Mouse (Mus musculus) frontal cortex, postnatal 10 days (tissue): ENCODE data around the gene Olfr393.

Experiments
- DNase-seq, 2 experiments: peaks; one replicate each; pipeline ENCODE4 v3.0.0; 2022; ENCODE audit warnings: low spot score in 2 of 2, mixed read lengths in 1 of 2

The Olfr393 gene

DNA sequence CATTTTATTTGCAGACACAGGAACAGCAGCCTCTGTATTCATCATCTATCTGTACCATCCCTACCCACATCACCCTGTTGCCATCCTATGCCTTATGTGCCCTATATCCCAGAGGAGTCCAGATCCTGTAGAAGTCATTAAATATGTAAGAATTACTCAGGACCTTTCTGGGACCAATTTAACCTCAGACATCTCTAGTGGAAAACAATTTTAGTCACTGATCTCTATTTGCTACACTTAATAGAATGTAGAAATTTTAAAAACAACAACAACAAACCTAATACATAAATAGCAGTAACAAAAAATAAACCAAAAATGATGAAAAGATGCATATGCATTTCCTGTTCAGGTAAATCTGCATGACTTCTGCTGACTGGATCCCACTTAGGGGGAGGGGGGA lies at the start of gene Olfr393:
Gene Olfr393, minus strand, starts transcription at position 101 of the 400 bp plus-strand sequence.
- no peak for DNase-seq

DNA sequence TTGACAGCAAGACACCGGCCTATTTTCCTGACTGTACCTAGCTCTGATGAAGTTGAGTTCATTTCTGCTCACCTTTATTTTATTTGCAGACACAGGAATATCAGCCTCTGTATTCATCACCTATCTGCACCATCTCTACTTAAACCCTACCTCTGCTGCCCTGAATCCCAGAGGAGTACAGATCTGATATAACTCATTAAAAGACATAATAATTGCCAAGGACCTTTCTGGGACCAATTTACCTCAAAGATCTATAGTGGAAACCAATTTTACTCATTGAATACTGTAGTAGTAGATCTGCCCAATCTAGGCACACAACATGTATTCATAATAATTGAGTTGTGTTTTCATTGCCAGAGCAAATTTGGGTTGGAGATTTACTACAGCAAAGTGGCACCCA lies 39.4 kb upstream of the Olfr393 start, which contains the start of gene Olfr394:
Gene Olfr394, minus strand, starts transcription at position 101 of the 400 bp plus-strand sequence.
- no peak for DNase-seq

DNA sequence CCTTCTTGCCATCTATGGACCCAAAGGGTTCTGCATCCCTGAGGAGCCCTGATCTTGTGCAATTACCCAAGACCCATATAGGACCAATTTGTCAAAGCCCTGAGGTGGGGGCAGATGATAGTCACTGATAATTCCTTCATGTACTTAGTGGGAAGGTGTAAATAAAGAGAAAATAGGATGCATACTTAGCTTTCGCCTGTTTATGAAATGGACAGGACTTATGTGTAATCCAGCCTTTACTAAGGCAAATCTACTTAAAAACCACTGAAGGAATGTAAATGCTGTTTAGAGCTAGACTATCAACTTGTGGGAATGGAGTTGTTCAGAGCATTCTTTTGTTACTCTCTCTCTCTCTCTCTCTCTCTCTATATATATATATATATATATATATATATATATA lies 34.3 kb downstream of the Olfr393 start, which contains the start of gene Olfr392:
Gene Olfr392, minus strand, starts transcription at position 101 of the 400 bp plus-strand sequence.
- no peak for DNase-seq

DNA sequence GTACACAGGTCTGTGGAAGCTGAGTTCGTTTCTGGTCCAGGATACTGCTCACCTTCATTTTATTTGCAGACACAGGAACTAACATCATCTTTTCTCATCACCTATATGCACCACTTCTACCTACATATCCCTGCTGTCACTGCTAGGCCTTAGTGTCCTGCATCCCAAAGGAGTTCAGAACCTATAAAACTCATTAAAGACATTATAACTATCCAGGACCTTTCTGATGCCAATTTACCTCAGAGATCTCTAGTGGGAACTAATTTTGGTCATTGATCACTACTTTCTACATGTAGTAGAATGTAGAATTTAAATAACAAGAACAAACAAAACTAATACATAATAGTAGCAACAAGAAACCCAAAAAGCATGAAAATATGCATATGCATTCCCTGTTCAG lies 48.3 kb downstream of the Olfr393 start, which contains the start of gene Olfr391-ps:
Gene Olfr391-ps, minus strand, starts transcription at position 101 of the 400 bp plus-strand sequence.
- DNase-seq, result no peak
